Mouse (Mus musculus): ENCODE data around the gene Abca9. TPM values are rescaled to one million over a fixed set of nuclear protein-coding genes. Genes with fewer than 3 reads are reported as not detected.

Gene Abca9
- polyA plus RNA-seq, 1 experiment from 2014 or later, result 6.3 TPM

GRCm38 (mm10) chr11:110072158-110072557, 95.8 kb downstream of the Abca9 start:
- 64% methylated on average over 3 of the region's 3 CpGs for WGBS
- Histone ChIP-seq H3K27me3 (ENCODE audit: insufficient read depth, low read length) (no peaks in the 10 kb centered on the region), H3K36me3 (ENCODE audit: insufficient read depth) (no peaks in the 10 kb centered on the region), H3K9me3 (ENCODE audit: low read depth, low read length) (no peaks in the 10 kb centered on the region), H3K27ac (ENCODE audit: low read depth) (no peak overlapping the region), H3K9ac (no peak overlapping the region), H3K4me2 (no peak overlapping the region), H3K4me1 (ENCODE audit: insufficient read depth) (no peaks in the 10 kb centered on the region), H3K4me3 (ENCODE audit: low read depth, low read length) (no peak overlapping the region)
- TF ChIP-seq CTCF (IDR thresholded peaks at IDR 0.05; ENCODE audit: low read depth), result no peak
- no peak for ATAC-seq (ENCODE audit: insufficient read depth)
- no peak for DNase-seq

DNA sequence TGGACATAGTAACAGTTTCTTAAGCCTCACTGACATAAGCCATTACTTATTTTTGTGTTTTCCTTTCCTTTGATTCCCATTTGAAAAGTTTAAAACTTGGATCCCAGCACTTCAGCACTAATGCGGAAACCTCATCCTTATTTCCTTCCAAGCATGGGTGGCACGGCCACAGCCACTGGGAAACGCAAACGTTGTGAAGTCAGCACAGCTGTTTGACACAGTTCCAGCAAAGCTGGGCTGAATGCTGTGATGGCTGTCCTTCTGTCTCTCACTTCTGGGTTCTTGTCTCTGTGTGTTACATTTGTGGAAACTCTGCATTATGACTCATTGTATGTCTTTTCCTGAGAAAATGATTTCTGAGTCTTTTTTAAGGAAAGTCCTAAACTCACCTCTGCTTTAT, 107.0 kb downstream of the Abca9 start:
- WGBS, result 40% methylated on average over 4 of the region's 4 CpGs
- Histone ChIP-seq H3K27me3 (ENCODE audit: insufficient read depth, low read length) (no peaks in the 10 kb centered on the region), H3K9ac (no peak overlapping the region), H3K9me3 (ENCODE audit: low read depth, low read length) (no peaks in the 10 kb centered on the region), H3K4me1 (ENCODE audit: insufficient read depth) (no peaks in the 10 kb centered on the region), H3K4me2 (no peak overlapping the region), H3K27ac (ENCODE audit: low read depth) (no peak overlapping the region), H3K36me3 (ENCODE audit: insufficient read depth) (no peaks in the 10 kb centered on the region), H3K4me3 (ENCODE audit: low read depth, low read length) (no peak overlapping the region)
- no peak for ATAC-seq (ENCODE audit: insufficient read depth)
- no peak for TF ChIP-seq CTCF (IDR thresholded peaks at IDR 0.05; ENCODE audit: low read depth)
- peak; percentile 46 for DNase-seq

GRCm38 (mm10) chr11:110060127-110060526, 107.9 kb downstream of the Abca9 start:
- Histone ChIP-seq H3K27ac (ENCODE audit: low read depth) (no peak overlapping the region), H3K9ac (no peak overlapping the region), H3K4me2 (no peak overlapping the region), H3K27me3 (ENCODE audit: insufficient read depth, low read length) (no peaks in the 10 kb centered on the region), H3K4me3 (ENCODE audit: low read depth, low read length) (no peak overlapping the region), H3K9me3 (ENCODE audit: low read depth, low read length) (no peaks in the 10 kb centered on the region), H3K36me3 (ENCODE audit: insufficient read depth) (no peaks in the 10 kb centered on the region), H3K4me1 (ENCODE audit: insufficient read depth) (no peaks in the 10 kb centered on the region)
- no peak for TF ChIP-seq CTCF (IDR thresholded peaks at IDR 0.05; ENCODE audit: low read depth)
- WGBS, result 57% methylated on average over 2 of the region's 2 CpGs
- DNase-seq (peak; percentile 1), ATAC-seq (ENCODE audit: insufficient read depth) (no peak)

- no peak for TF ChIP-seq CTCF (IDR thresholded peaks at IDR 0.05; ENCODE audit: low read depth)
- Histone ChIP-seq H3K27ac (ENCODE audit: low read depth) (no peak overlapping the region), H3K36me3 (ENCODE audit: insufficient read depth) (no peaks in the 10 kb centered on the region), H3K9me3 (ENCODE audit: low read depth, low read length) (no peaks in the 10 kb centered on the region), H3K4me2 (no peak overlapping the region), H3K4me1 (ENCODE audit: insufficient read depth) (no peaks in the 10 kb centered on the region), H3K27me3 (ENCODE audit: insufficient read depth, low read length) (no peaks in the 10 kb centered on the region), H3K4me3 (ENCODE audit: low read depth, low read length) (no peak overlapping the region), H3K9ac (no peak overlapping the region)
- 64% methylated on average over 3 of the region's 3 CpGs for WGBS
- DNase-seq (no peak), ATAC-seq (ENCODE audit: insufficient read depth) (no peak)
Measured at GRCm38 (mm10) chr11:110053681-110054080, 114.3 kb downstream of the Abca9 start.

Other genes starting within 250 kb of the Abca9 start
- 0.53 and 1.0 TPM in 2 replicates for gene Abca8b, start 172.4 kb downstream of the Abca9 start, polyA plus RNA-seq (2014; fragmentation: Nextera tagmentation; extraction: Ambion mirVana)
- gene Abca8a, start 72.2 kb downstream of the Abca9 start, polyA plus RNA-seq (2014; fragmentation: Nextera tagmentation; extraction: Ambion mirVana), result 3.6 and 4.8 TPM in 2 replicates
- 2.1 and 2.2 TPM in 2 replicates for gene Abca6, start 83.6 kb upstream of the Abca9 start, polyA plus RNA-seq (2014; fragmentation: Nextera tagmentation; extraction: Ambion mirVana)
- 5.4 and 6.6 TPM in 2 replicates for gene Abca5, start 169.5 kb upstream of the Abca9 start, polyA plus RNA-seq (2014; fragmentation: Nextera tagmentation; extraction: Ambion mirVana)
- 25.4 and 26.4 TPM in 2 replicates for gene Map2k6, start 230.9 kb upstream of the Abca9 start, polyA plus RNA-seq (2014; fragmentation: Nextera tagmentation; extraction: Ambion mirVana)